Mouse (Mus musculus) stomach, postnatal 0 days (tissue): ENCODE measurements around the gene Sik3.

ENCODE experiments used
- CTCF ChIP-seq: IDR thresholded peaks from 2 replicates; pipeline ENCODE4 v1.5.1; 2016; ENCODE audit warnings: antibody characterized with exemption, low read depth, mild to moderate bottlenecking, moderate library complexity
- EP300 ChIP-seq: optimal IDR thresholded peaks from 2 replicates; pipeline ENCODE3; 2016; ENCODE audit warnings: antibody characterized with exemption

DNA sequence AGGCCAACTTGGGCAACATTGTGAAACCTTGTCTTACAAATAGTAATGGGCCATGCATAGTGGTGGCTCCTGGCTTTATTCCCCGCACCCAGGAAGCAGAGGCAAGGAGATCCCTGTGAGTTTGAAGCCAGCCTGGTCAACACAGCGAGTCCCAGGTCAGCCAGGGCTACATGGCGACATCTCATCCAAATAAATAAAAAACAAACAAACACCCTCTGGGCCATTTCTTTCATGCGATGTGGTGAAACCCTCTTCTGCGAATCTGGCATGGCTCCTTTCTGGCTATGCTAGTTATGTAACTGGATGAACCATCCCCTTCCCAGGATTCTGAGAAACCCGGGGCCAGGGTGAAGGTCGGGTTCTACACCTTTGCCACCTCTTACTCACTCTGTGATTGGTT is 243.6 kb downstream of the Sik3 start:
- TF ChIP-seq CTCF (no peak), EP300 (no peak)
